In the genomic region with DNA sequence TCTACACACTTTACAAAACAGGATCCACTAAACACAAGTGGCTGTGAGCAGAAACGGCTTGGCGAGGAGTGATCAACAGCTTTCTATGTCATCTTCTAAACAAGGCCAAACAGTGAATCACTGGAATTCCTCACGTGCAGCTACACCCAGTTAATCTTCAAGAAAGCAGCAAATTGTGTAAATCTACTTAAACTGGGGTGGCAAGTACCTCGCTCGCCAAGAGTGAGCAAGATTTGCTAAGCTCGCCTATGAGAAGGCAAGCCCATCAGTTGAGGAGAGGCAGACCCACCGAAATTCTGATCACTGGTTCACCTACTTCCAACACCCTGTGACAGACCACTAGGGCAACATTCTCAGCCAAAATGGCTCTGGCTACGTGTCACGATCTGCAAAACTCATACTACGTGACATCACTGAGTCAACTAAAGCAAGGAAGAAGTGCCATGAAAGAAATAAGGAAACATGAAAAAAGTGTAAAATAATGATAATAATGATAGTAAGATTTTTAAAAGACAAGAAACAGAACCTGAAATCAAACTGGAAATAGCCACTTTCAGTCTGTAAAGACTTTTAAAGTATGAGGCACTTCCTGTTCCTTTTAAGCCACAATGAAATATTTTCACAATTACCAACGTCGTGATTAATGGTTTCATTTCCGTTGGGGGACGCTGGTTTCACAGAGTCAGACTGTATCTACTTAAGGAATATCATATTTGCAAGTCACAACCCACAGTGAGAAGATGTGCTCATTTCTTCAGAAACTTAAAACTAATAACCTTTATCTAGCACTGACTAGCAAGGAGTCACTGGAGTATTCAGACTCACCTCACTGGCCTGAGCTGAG, we compare ENCODE assay signal across 10 mouse cellular contexts.
A peak's percentile ranks its signal among the peaks of the same experiment; 100 is the strongest.
DNase-seq lines count a peak whose midpoint lies in the region; ATAC-seq and TF ChIP-seq lines count a peak whose summit lies in the region.
"Had no signal": no experiment of that assay in that cellular context is flagged by ENCODE, and none has a peak within 500 bp of the region (broad histone marks: within the 10 kb centered on the region; RNA-seq: fewer than 3 reads in every experiment).

No protein-coding gene starts in this region.

- TF ChIP-seq POLR2A in bone marrow macrophage, adult 2 months (IDR thresholded peaks at IDR 0.05; ENCODE audit: borderline replicate concordance, low read depth, low read length) = no peak

- H3K79me2 ChIP-seq in macrophage (ENCODE audit: inconsistent target) = peaks cover 78% of the 10 kb centered on the region

- 51% methylated on average over 14 of the region's 14 CpGs for WGBS in heart, embryonic 14.5 days
- WGBS in heart, embryonic 11.5 days (ENCODE audit: insufficient replicate concordance) = 42% methylated on average over 14 of the region's 14 CpGs
- WGBS in macrophage (ENCODE audit: missing documents) = 46% methylated on average over 14 of the region's 14 CpGs

- no peak for TF ChIP-seq CTCF in bone marrow macrophage, adult 2 months (IDR thresholded peaks at IDR 0.05; ENCODE audit: low read depth, low read length)

- intact Hi-C loops in left cerebral cortex, postnatal 36 days (cut with DNase I) = no loop called here

- H3K27me3 ChIP-seq in heart, embryonic 14.5 days (ENCODE audit: control insufficient read depth, insufficient read depth, low read length) = no peaks in the 10 kb centered on the region
- H3K27me3 ChIP-seq in heart, embryonic 11.5 days (ENCODE audit: control insufficient read depth, insufficient read depth, low read length) = no peaks in the 10 kb centered on the region
- H3K27me3 ChIP-seq: hindbrain, embryonic 15.5 days had no signal

- DNase-seq in B cell, adult 2 months = peak; percentile 48 to 50
- no peak for DNase-seq in layer of hippocampus, adult 9-11 months
- DNase-seq in left cerebral cortex, postnatal 36 days (ENCODE audit: low spot score in 2 of 2) = no peak
- no peak for DNase-seq in thymus, postnatal 10 days (ENCODE audit: low spot score in 2 of 2)
- DNase-seq: thymus, postnatal 25 days had no signal

- H3K27ac ChIP-seq in heart, embryonic 14.5 days (replicated peaks in 1 of 2; ENCODE audit: control insufficient read depth in 1 of 2, insufficient read depth in 1 of 2, low read depth in 2 of 2, low read length in 2 of 2) = peak overlapping the region; percentile 10 to 34; a peak in 3 of 4 replicates
- H3K27ac ChIP-seq in heart, embryonic 11.5 days (ENCODE audit: low read depth, low read length) = no peak overlapping the region
- H3K27ac ChIP-seq in bone marrow macrophage, adult 2 months (ENCODE audit: insufficient read depth, low read depth, low read length) = peak overlapping the region; percentile 84
- H3K27ac ChIP-seq in macrophage = peak overlapping the region; percentile 72
- H3K27ac ChIP-seq: hindbrain, embryonic 15.5 days had no signal

- H3K4me2 ChIP-seq in heart, embryonic 14.5 days (ENCODE audit: low read length) = no peak overlapping the region
- no peak overlapping the region for H3K4me2 ChIP-seq in heart, embryonic 11.5 days

- H3K36me3 ChIP-seq in heart, embryonic 14.5 days (ENCODE audit: control insufficient read depth, insufficient read depth, low read length) = 0 out of 2 replicates have a peak, but pooled peaks cover 3% of the 10 kb centered on the region
- H3K36me3 ChIP-seq in heart, embryonic 11.5 days (ENCODE audit: control insufficient read depth, insufficient read depth, low read length) = no peaks in the 10 kb centered on the region
- H3K36me3 ChIP-seq in macrophage (ENCODE audit: inconsistent target) = no peaks in the 10 kb centered on the region
- H3K36me3 ChIP-seq: hindbrain, embryonic 15.5 days had no signal

- H3K9ac ChIP-seq in heart, embryonic 14.5 days (ENCODE audit: low read length) = no peak overlapping the region
- H3K9ac ChIP-seq in heart, embryonic 11.5 days (ENCODE audit: low read depth, low read length) = no peak overlapping the region
- H3K9ac ChIP-seq: hindbrain, embryonic 15.5 days had no signal

- H3K4me3 ChIP-seq in heart, embryonic 14.5 days (ENCODE audit: control insufficient read depth in 1 of 2, insufficient read depth in 1 of 2, low read depth in 1 of 2, low read length in 2 of 2) = no peak overlapping the region
- no peak overlapping the region for H3K4me3 ChIP-seq in heart, embryonic 11.5 days (ENCODE audit: low read depth, low read length)
- peak overlapping the region; percentile 58 for H3K4me3 ChIP-seq in bone marrow macrophage, adult 2 months (ENCODE audit: insufficient read depth, low read length)
- peak overlapping the region; percentile 8 for H3K4me3 ChIP-seq in macrophage (ENCODE audit: inconsistent target)
- H3K4me3 ChIP-seq: hindbrain, embryonic 15.5 days had no signal

- peaks cover 19 to 66% of the 10 kb centered on the region in 2 experiments for H3K4me1 ChIP-seq in heart, embryonic 14.5 days (ENCODE audit: control insufficient read depth in 2 of 2, insufficient read depth in 2 of 2, low read length in 2 of 2)
- H3K4me1 ChIP-seq in heart, embryonic 11.5 days (ENCODE audit: control insufficient read depth, insufficient read depth, low read length) = peaks cover 36% of the 10 kb centered on the region
- H3K4me1 ChIP-seq in bone marrow macrophage, adult 2 months (ENCODE audit: control insufficient read depth, insufficient read depth, low read length) = peaks cover 51% of the 10 kb centered on the region

- H3K9me3 ChIP-seq in heart, embryonic 14.5 days (ENCODE audit: control insufficient read depth, low read length) = no peaks in the 10 kb centered on the region
- no peaks in the 10 kb centered on the region for H3K9me3 ChIP-seq in heart, embryonic 11.5 days (replicated peaks; ENCODE audit: control insufficient read depth, low read length)
- H3K9me3 ChIP-seq: hindbrain, embryonic 15.5 days had no signal

- ATAC-seq in heart, embryonic 14.5 days (ENCODE audit: insufficient number of reproducible peaks, insufficient read depth, low FRiP score, low read depth) = no peak
- ATAC-seq in heart, embryonic 11.5 days (replicated peaks; ENCODE audit: insufficient number of reproducible peaks, low FRiP score, low TSS enrichment) = no peak

Comparison
In these comparisons a context has a peak if more than half of its experiments do, and no peak if none do; other contexts are left out.
1. H3K4me3 ChIP-seq: peak in bone marrow macrophage, adult 2 months (single experiment) and macrophage (single experiment); none in heart, embryonic 14.5 days (0 of 2) and heart, embryonic 11.5 days (single experiment).
2. DNase-seq: peak in B cell, adult 2 months (2 of 2); none in layer of hippocampus, adult 9-11 months (single experiment), left cerebral cortex, postnatal 36 days (0 of 2) and thymus, postnatal 10 days (0 of 2).